Mouse (Mus musculus) embryonic facial prominence, embryonic 11.5 days (tissue): ENCODE results near the gene Sult2b1. TPM values are rescaled to one million over a fixed set of nuclear protein-coding genes. Genes with fewer than 3 reads are reported as not detected.

Experiments
- ATAC-seq: fragments of 200-750 bp; cut with Nextera tagmentation; replicated peaks from 2 replicates; pipeline ENCODE4 v1.8.0; 2017; ENCODE audit warnings: low read depth; ENCODE audit not compliant: insufficient number of reproducible peaks, low FRiP score, low TSS enrichment
- DNase-seq: peaks from one replicate; pipeline ENCODE4 v3.0.0-alpha.2; 2015; ENCODE audit warnings: low spot score
- H3K27ac ChIP-seq: fragments of 300-500 bp; sonication (generic); replicated peaks from 2 replicates; pipeline ENCODE4 v1.5.1; 2014; ENCODE audit warnings: mild to moderate bottlenecking, low read depth, low read length, control low read depth
- H3K27me3 ChIP-seq: fragments of 300-500 bp; sonication (generic); 2 replicates; pipeline ENCODE4 v1.6.1; 2014; ENCODE audit warnings: mild to moderate bottlenecking, low read length, moderate library complexity, mixed read lengths; ENCODE audit not compliant: control insufficient read depth, insufficient read depth
- H3K36me3 ChIP-seq: fragments of 300-500 bp; sonication (generic); replicated peaks from 2 replicates; pipeline ENCODE4 v1.6.1; 2014; ENCODE audit warnings: low read depth, mild to moderate bottlenecking, low read length, moderate library complexity, mixed read lengths; ENCODE audit not compliant: control insufficient read depth, insufficient read depth
- H3K4me1 ChIP-seq: fragments of 300-500 bp; sonication (generic); 2 replicates; pipeline ENCODE4 v1.6.1; 2014; ENCODE audit warnings: low read length, mixed read lengths; ENCODE audit not compliant: control insufficient read depth, insufficient read depth
- H3K4me2 ChIP-seq: fragments of 300-500 bp; sonication (generic); 2 replicates; pipeline ENCODE4 v1.6.1; 2014; ENCODE audit warnings: low read depth, mild to moderate bottlenecking, control low read depth, low read length, moderate library complexity
- H3K4me3 ChIP-seq: fragments of 300-500 bp; sonication (generic); 2 replicates; pipeline ENCODE4 v1.5.1; 2014; ENCODE audit warnings: low read depth, low read length, control low read depth
- H3K9ac ChIP-seq: fragments of 300-500 bp; sonication (generic); replicated peaks from 2 replicates; pipeline ENCODE4 v1.6.1; 2014; ENCODE audit warnings: mild to moderate bottlenecking, control low read depth, low read length
- H3K9me3 ChIP-seq: fragments of 300-500 bp; sonication (generic); replicated peaks from 2 replicates; pipeline ENCODE4 v1.6.1; 2016; ENCODE audit warnings: mild to moderate bottlenecking, low read length, inconsistent platforms, mixed read lengths; ENCODE audit not compliant: control insufficient read depth
- WGBS: fragments of 180-500 bp; shearing (Covaris S2); extraction: QIAGEN DNeasy Blood & Tissue Kit; methylation state at CpG from one replicate; pipeline ENCODE4 v1.1.7; 2014; 5-methylcytosine and 5-hydroxymethylcytosine counted together
- polyA plus RNA-seq: library from polyadenylated mRNA; unstranded; fragments of >200 nt; fragmentation: Nextera tagmentation; extraction: Ambion mirVana; gene quantifications from 2 replicates; pipeline ENCODE4 v1.2.1, GENCODE M21; 2014

Sult2b1 gene
- polyA plus RNA-seq, 1 experiment from 2014 or later, result 1.8 TPM

GRCm38 (mm10) chr7:45824598-45824997 is 40.1 kb upstream of the Sult2b1 start, which contains the start of gene Kcnj14:
TSS of gene Kcnj14 (minus strand) at chr7:45824782.
- H3K9me3 ChIP-seq, result no peaks in the 10 kb centered on the region
- H3K4me1 ChIP-seq, result no peaks in the 10 kb centered on the region
- H3K4me2 ChIP-seq, result no peak within 1 kb of the TSS
- H3K27me3 ChIP-seq, result no peaks in the 10 kb centered on the region
- DNase-seq (no peak), ATAC-seq (no peak)
- no peak within 1 kb of the TSS for H3K4me3 ChIP-seq
- H3K36me3 ChIP-seq, result peaks cover 20% of the 10 kb centered on the region
- WGBS, result 77% methylated on average over 6 of the region's 7 CpGs
- no peak within 1 kb of the TSS for H3K27ac ChIP-seq
- no peak within 1 kb of the TSS for H3K9ac ChIP-seq

GRCm38 (mm10) chr7:45820913-45821312 is 36.4 kb upstream of the Sult2b1 start:
- H3K4me1 ChIP-seq, result no peaks in the 10 kb centered on the region
- no peak for ATAC-seq
- H3K36me3 ChIP-seq, result peaks cover 9% of the 10 kb centered on the region
- H3K4me2 ChIP-seq, result no peak overlapping the region
- H3K4me3 ChIP-seq, result no peak overlapping the region
- H3K9me3 ChIP-seq, result no peaks in the 10 kb centered on the region
- no peaks in the 10 kb centered on the region for H3K27me3 ChIP-seq
- H3K9ac ChIP-seq, result no peak overlapping the region
- H3K27ac ChIP-seq, result no peak overlapping the region
- DNase-seq, result no peak

- no peaks in the 10 kb centered on the region for H3K4me1 ChIP-seq
- H3K36me3 ChIP-seq, result no peaks in the 10 kb centered on the region; the same call in 1 of the 2 replicates
- WGBS, result 8% methylated on average over 25 of the region's 25 CpGs
- H3K4me2 ChIP-seq, result peak overlapping the region; percentile 16; the same call in 1 of the 2 replicates
- no peaks in the 10 kb centered on the region for H3K9me3 ChIP-seq
- no peaks in the 10 kb centered on the region for H3K27me3 ChIP-seq
- ATAC-seq (no peak), DNase-seq (no peak)
- no peak overlapping the region for H3K4me3 ChIP-seq
- H3K9ac ChIP-seq, result no peak overlapping the region
- no peak overlapping the region for H3K27ac ChIP-seq
Observed at GRCm38 (mm10) chr7:45819843-45820242, 35.4 kb upstream of the Sult2b1 start.

GRCm38 (mm10) chr7:45815984-45816351 is 31.5 kb upstream of the Sult2b1 start:
- DNase-seq (no peak), ATAC-seq (no peak)
- Histone ChIP-seq H3K4me2 (no peak overlapping the region), H3K27ac (no peak overlapping the region), H3K27me3 (no peaks in the 10 kb centered on the region), H3K36me3 (peaks cover 5% of the 10 kb centered on the region), H3K9ac (no peak overlapping the region), H3K4me3 (no peak overlapping the region), H3K9me3 (no peaks in the 10 kb centered on the region), H3K4me1 (peaks cover 2% of the 10 kb centered on the region; the same call in 1 of the 2 replicates)
- WGBS, result 42% methylated on average over 2 of the region's 2 CpGs

- H3K4me3 ChIP-seq, result no peak overlapping the region
- no peak overlapping the region for H3K4me2 ChIP-seq
- no peak for DNase-seq
- H3K9me3 ChIP-seq, result no peaks in the 10 kb centered on the region
- no peak for ATAC-seq
- no peak overlapping the region for H3K9ac ChIP-seq
- H3K4me1 ChIP-seq, result peaks cover 2% of the 10 kb centered on the region; the same call in 1 of the 2 replicates
- 36% methylated on average over 10 of the region's 10 CpGs for WGBS
- H3K27ac ChIP-seq, result no peak overlapping the region
- no peaks in the 10 kb centered on the region for H3K27me3 ChIP-seq
- H3K36me3 ChIP-seq, result peaks cover 10% of the 10 kb centered on the region
Observed at GRCm38 (mm10) chr7:45815323-45815983, 31.0 kb upstream of the Sult2b1 start.

GRCm38 (mm10) chr7:45814841-45815240 is 30.4 kb upstream of the Sult2b1 start:
- peaks cover 16% of the 10 kb centered on the region for H3K36me3 ChIP-seq
- H3K4me1 ChIP-seq, result peaks cover 2% of the 10 kb centered on the region; the same call in 1 of the 2 replicates
- no peaks in the 10 kb centered on the region for H3K9me3 ChIP-seq
- H3K4me2 ChIP-seq, result peak overlapping the region; percentile 39
- peak overlapping the region; percentile 23 for H3K4me3 ChIP-seq
- no peaks in the 10 kb centered on the region for H3K27me3 ChIP-seq
- 3% methylated on average over 5 of the region's 5 CpGs for WGBS
- H3K9ac ChIP-seq, result no peak overlapping the region
- no peak overlapping the region for H3K27ac ChIP-seq
- DNase-seq (no peak), ATAC-seq (no peak)

- Histone ChIP-seq H3K36me3 (peaks cover 21% of the 10 kb centered on the region), H3K27ac (peak within 1 kb of the TSS; percentile 100)
- 1% methylated on average over 86 of the region's 92 CpGs for WGBS
Observed at GRCm38 (mm10) chr7:45813787-45814779, 29.6 kb upstream of the Sult2b1 start, which contains the start of gene Cyth2. TSS of gene Cyth2 (minus strand) at chr7:45814581.

More at GRCm38 (mm10) chr7:45813787-45814779, 29.6 kb upstream of the Sult2b1 start, which contains the start of gene Cyth2:
- H3K4me2 ChIP-seq, result peak within 1 kb of the TSS; percentile 68
- H3K9me3 ChIP-seq, result no peaks in the 10 kb centered on the region
- peak within 1 kb of the TSS; percentile 93 for H3K4me3 ChIP-seq
- H3K4me1 ChIP-seq, result peaks cover 2% of the 10 kb centered on the region; the same call in 1 of the 2 replicates
- DNase-seq (peak; percentile 100), ATAC-seq (peak; percentile 97)
- H3K9ac ChIP-seq, result peak within 1 kb of the TSS; percentile 100
- H3K27me3 ChIP-seq, result no peaks in the 10 kb centered on the region
